Mouse (Mus musculus): ENCODE data around the gene Zdhhc18. TPM values are rescaled to one million over a fixed set of nuclear protein-coding genes. Genes with fewer than 3 reads are reported as not detected.
A peak's percentile ranks its signal among the peaks of the same experiment; 100 is the strongest.

The Zdhhc18 gene
- polyA plus RNA-seq (2016; fragmentation: Nextera tagmentation; extraction: Ambion mirVana): 2.8 and 4.6 TPM in 2 replicates

DNA sequence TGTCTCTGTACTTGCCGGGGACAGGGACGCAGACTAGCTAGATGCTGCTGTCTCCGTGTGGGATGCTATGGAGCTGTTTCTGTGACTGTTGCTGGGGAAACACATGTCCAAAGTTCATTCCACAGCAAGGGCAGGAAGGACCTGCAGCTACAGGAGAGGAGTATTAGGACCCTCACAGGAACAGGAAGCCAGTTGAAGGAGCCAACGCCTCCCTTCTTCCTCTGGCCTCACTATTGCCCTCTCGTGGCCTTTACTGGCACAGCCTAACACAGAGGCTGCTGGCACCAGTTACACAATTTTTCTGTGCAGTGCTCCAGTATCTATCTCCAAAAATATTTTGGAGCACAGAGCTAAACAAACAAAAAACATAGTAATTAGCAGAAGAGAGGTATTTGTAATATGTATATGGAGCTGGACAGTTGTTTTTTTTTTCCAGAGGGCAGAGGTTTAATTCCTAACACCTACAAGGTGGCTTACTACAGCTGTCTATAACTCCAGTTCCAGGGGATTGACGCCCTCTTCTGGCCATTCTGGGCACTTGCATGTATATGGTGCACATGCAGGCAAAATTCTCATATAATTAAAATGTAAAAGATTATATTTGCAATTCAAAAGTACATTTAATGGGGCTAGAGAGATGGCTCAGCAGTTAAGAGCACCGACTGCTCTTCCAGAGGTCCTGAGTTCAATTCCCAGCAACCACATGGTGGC, at the start of gene Zdhhc18:
TSS of gene Zdhhc18 (minus strand) at position 166 of the 711 bp plus-strand sequence.
- H3K4me3 ChIP-seq (replicated peaks): peak within 1 kb of the TSS; percentile 17; the same call in 1 of the 2 replicates
- 0 out of 2 replicates have a peak within 1 kb of the TSS, but pooled peaks have one; percentile 19 for H3K27ac ChIP-seq
- no peak within 1 kb of the TSS for H3K9ac ChIP-seq

DNA sequence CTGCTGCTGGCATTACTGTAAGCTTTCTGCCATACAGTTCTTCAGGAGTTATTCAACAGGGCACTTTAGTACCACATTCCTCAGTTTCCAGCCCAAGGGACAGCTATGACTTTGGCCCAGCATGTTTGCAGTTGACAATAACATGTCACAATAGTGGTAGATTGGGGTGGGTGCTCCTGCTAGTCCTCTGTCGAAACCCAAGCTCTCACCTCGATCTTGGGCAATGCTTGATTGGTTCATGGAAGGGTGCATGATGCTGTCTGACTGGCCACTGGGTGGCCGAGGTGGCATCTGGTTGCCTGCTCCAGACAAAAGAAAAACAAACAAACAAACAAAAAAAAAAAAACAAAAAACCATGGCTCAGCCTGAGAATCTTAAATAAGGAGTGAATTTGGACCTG, 45.4 kb upstream of the Zdhhc18 start:
- Histone ChIP-seq H3K4me2 (no peak overlapping the region), H3K36me3 (replicated peaks) (peaks cover 84% of the 10 kb centered on the region), H3K9ac (no peak overlapping the region), H3K27ac (no peak overlapping the region), H3K4me3 (replicated peaks) (no peak overlapping the region), H3K9me3 (no peaks in the 10 kb centered on the region), H3K4me1 (peaks cover 8% of the 10 kb centered on the region; the same call in 1 of the 2 replicates), H3K27me3 (no peaks in the 10 kb centered on the region)
- ATAC-seq (ENCODE audit: low FRiP score): no peak
- 82% methylated on average over 3 of the region's 3 CpGs for WGBS

More for the DNA sequence above, at the start of gene Zdhhc18:
- Histone ChIP-seq H3K4me2 (peak within 1 kb of the TSS; percentile 20), H3K27me3 (no peaks in the 10 kb centered on the region), H3K9me3 (0 out of 2 replicates have a peak, but pooled peaks cover 4% of the 10 kb centered on the region), H3K36me3 (replicated peaks) (no peaks in the 10 kb centered on the region), H3K4me1 (no peaks in the 10 kb centered on the region)
- WGBS: 43% methylated on average over 7 of the region's 7 CpGs
- no peak for ATAC-seq (ENCODE audit: low FRiP score)

DNA sequence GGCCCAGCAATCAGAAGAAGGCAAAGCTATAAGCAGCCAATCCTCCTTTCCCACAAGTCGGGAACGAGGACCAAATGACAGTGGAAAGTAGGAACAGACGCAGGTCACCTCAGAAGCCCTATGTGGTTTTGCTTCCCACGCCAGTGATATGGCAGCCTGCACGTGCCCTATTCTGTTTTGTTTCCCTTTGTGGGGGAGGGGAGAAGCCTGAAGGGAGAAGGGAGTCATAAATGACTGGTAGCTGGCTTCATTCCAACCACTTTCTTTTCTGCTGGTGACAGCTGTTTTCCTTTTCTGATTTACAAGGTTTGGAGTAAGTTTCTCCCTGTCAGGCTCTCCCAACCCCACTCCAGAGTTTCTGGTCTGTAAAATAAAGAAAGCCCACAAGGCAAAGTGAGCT, 40.3 kb upstream of the Zdhhc18 start:
- Histone ChIP-seq H3K9ac (no peak overlapping the region), H3K4me2 (no peak overlapping the region), H3K27me3 (no peaks in the 10 kb centered on the region), H3K27ac (no peak overlapping the region), H3K4me1 (peaks cover 8% of the 10 kb centered on the region; the same call in 1 of the 2 replicates), H3K9me3 (no peaks in the 10 kb centered on the region), H3K4me3 (replicated peaks) (no peak overlapping the region), H3K36me3 (replicated peaks) (peaks cover 100% of the 10 kb centered on the region)
- no peak for ATAC-seq (ENCODE audit: low FRiP score)
- 54% methylated on average over 5 of the region's 5 CpGs for whole genome bisulfite sequencing

DNA sequence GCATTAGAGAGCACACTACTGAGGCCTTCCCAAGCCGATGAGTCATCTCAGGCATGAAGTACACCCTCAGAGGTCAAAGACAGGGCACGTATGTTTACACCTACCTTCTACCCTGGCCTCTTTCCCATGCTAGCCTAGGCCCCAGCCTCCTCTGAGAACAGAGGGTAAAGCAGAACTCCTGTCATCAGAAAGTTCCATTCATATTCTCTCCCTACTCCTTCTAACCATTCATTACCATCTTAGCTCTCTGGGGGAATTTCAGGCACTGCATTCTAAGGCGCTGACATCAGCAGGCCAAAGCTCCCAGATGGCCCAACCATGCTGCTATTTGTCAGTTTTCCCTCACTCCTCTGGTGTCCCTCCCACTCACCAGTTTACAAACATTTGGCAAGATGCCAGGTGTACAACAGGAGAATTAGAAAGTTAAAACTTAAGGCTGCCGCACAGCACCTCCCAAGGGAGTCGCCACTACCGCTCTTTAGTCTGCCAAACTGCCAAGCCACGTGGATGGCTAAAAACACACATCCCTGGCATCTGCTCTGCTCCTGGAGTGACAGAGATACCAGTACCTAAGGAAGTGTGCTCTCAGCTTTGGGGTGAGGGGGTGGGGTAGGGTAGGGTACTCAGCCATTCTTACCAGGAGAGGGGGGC, 38.6 kb upstream of the Zdhhc18 start:
- no peak overlapping the region for H3K4me3 ChIP-seq (replicated peaks)
- no peak overlapping the region for H3K9ac ChIP-seq
- H3K9me3 ChIP-seq: no peaks in the 10 kb centered on the region
- ATAC-seq (ENCODE audit: low FRiP score): no peak
- peaks cover 100% of the 10 kb centered on the region for H3K36me3 ChIP-seq (replicated peaks)
- H3K4me1 ChIP-seq: peaks cover 8% of the 10 kb centered on the region; the same call in 1 of the 2 replicates
- H3K27me3 ChIP-seq: no peaks in the 10 kb centered on the region
- peak overlapping the region; percentile 5; the same call in 1 of the 2 replicates for H3K27ac ChIP-seq
- no peak overlapping the region for H3K4me2 ChIP-seq
- WGBS: 84% methylated on average over 7 of the region's 7 CpGs

DNA sequence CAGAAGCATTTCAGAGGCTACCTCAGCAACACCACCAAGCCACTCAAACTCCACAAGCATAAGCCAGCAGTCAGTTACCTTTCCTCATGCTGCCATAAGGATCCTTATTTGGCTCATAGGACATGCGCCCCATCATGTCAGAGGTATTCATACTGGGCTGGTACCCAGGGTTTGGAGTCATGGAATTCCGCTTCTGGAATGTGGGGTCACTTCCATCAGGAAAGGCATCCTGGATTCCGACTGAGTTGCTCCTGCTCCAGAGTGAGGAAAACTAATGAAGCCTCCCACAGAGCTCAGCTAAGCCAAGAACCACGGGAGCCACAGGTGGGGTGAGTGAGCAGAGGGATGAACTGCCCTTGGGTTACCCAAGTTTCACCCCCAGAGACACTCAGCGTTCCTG, 37.2 kb upstream of the Zdhhc18 start:
- Histone ChIP-seq H3K27ac (no peak overlapping the region), H3K27me3 (no peaks in the 10 kb centered on the region), H3K36me3 (replicated peaks) (peaks cover 100% of the 10 kb centered on the region), H3K4me3 (replicated peaks) (no peak overlapping the region), H3K9me3 (no peaks in the 10 kb centered on the region), H3K4me1 (peaks cover 8% of the 10 kb centered on the region; the same call in 1 of the 2 replicates), H3K4me2 (no peak overlapping the region), H3K9ac (no peak overlapping the region)
- 89% methylated on average over 5 of the region's 5 CpGs for WGBS
- no peak for ATAC-seq (ENCODE audit: low FRiP score)

DNA sequence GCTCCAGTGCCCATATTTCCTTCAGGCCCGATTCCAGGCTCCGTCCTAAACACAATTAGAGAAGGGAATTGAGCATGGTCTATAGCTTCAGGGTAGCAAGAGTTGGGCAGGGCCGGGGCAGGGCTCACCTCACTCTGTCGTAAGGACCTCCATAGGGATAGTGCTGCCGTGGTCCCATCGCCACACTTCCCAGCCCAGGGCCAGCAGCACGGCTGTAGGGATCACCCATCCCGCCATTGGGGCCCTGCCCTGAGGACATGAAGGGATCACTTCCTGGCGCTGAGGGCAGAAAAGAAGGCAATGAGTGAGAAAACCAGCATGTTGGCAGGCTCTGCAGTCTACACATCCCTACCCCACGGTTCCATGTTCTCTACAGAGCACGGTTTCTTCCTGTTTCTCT, 36.6 kb upstream of the Zdhhc18 start:
- H3K36me3 ChIP-seq (replicated peaks): peaks cover 100% of the 10 kb centered on the region
- no peak overlapping the region for H3K4me3 ChIP-seq (replicated peaks)
- WGBS: 94% methylated on average over 11 of the region's 11 CpGs
- ATAC-seq (ENCODE audit: low FRiP score): no peak
- no peak overlapping the region for H3K9ac ChIP-seq
- no peaks in the 10 kb centered on the region for H3K9me3 ChIP-seq
- H3K4me2 ChIP-seq: no peak overlapping the region
- H3K27ac ChIP-seq: no peak overlapping the region
- H3K4me1 ChIP-seq: peaks cover 8% of the 10 kb centered on the region; the same call in 1 of the 2 replicates
- H3K27me3 ChIP-seq: no peaks in the 10 kb centered on the region

DNA sequence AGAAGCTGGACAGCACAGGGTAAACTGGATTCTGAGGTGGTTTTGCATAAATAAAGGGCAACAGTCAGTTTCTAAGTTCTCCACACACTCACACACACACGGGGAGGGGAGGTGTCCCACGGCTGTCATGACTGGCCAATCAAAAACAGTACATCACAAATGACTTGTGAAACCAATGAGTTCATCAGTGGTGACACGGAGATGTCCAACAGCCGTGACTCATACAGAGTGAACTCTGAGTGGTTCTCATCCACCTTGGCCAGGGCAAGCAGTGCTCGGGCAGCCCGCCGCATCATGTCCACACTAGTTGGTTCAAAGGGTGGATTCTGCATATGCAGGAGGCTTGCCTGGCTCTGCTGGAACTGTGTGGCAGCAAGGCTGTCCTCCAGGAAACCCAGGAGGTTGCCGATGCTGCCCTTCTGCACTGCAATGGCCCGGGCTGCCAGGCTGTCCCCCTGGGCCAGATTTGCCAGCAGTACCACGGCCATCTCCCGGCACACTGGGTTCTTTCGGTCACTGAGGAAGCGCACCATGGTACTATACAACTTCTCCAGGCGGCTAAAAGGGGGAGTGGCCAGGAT, 30.3 kb upstream of the Zdhhc18 start:
- WGBS: 88% methylated on average over 14 of the region's 14 CpGs
- Histone ChIP-seq H3K36me3 (replicated peaks) (peaks cover 68% of the 10 kb centered on the region), H3K4me2 (no peak overlapping the region), H3K27me3 (no peaks in the 10 kb centered on the region), H3K9ac (no peak overlapping the region), H3K4me1 (peaks cover 25% of the 10 kb centered on the region), H3K4me3 (replicated peaks) (no peak overlapping the region), H3K9me3 (no peaks in the 10 kb centered on the region), H3K27ac (no peak overlapping the region)
- ATAC-seq (ENCODE audit: low FRiP score): no peak

DNA sequence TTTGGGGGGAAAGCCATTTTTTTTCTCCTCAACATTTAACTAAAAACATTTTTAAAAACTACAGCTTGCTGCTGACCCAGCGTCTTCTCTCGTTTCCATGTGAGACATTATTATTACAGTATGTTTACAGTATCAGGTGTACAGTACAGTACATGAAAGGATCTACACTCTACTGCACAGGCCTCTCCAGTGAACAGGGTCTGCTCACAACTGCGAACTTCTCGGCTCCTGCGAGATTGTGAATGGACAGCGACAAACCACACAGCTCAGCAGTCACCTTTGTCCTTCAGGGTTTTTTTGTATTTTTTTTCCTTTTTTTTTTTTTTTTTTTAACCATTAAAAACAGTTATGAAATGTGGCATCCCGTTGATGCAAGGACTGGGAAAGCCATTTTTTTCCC, 29.7 kb upstream of the Zdhhc18 start:
- H3K36me3 ChIP-seq (replicated peaks): peaks cover 61% of the 10 kb centered on the region
- peaks cover 31% of the 10 kb centered on the region for H3K4me1 ChIP-seq
- H3K4me2 ChIP-seq: no peak overlapping the region
- 89% methylated on average over 7 of the region's 7 CpGs for WGBS
- no peaks in the 10 kb centered on the region for H3K9me3 ChIP-seq
- H3K27ac ChIP-seq: no peak overlapping the region
- H3K9ac ChIP-seq: no peak overlapping the region
- no peak for ATAC-seq (ENCODE audit: low FRiP score)
- H3K4me3 ChIP-seq (replicated peaks): no peak overlapping the region
- H3K27me3 ChIP-seq: no peaks in the 10 kb centered on the region

DNA sequence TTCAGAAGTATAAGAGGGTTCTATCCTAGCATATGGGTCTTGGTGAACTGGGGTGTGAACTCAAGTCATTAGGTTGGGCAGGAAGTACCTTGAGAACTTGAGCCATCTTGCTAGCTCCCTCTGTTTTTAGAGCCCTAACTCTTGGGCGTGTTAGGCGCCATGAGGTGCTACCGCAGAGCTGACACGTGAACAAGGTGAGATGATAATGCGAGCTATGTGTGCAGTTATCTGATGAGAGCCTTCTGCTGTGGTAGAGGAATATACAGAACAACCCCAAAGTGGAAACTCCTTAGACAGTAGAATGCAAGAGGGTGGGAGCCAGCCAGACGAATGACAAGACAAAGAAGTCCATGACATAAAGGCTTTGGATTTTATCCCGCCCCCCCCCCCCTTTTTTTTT, 27.3 kb upstream of the Zdhhc18 start:
- peaks cover 49% of the 10 kb centered on the region for H3K4me1 ChIP-seq
- no peak overlapping the region for H3K4me2 ChIP-seq
- 76% methylated on average over 7 of the region's 7 CpGs for WGBS
- no peaks in the 10 kb centered on the region for H3K27me3 ChIP-seq
- H3K36me3 ChIP-seq (replicated peaks): peaks cover 38% of the 10 kb centered on the region
- peak overlapping the region; percentile 84; the same call in 1 of the 2 replicates for H3K27ac ChIP-seq
- H3K9me3 ChIP-seq: no peaks in the 10 kb centered on the region
- no peak for ATAC-seq (ENCODE audit: low FRiP score)
- no peak overlapping the region for H3K4me3 ChIP-seq (replicated peaks)
- no peak overlapping the region for H3K9ac ChIP-seq

DNA sequence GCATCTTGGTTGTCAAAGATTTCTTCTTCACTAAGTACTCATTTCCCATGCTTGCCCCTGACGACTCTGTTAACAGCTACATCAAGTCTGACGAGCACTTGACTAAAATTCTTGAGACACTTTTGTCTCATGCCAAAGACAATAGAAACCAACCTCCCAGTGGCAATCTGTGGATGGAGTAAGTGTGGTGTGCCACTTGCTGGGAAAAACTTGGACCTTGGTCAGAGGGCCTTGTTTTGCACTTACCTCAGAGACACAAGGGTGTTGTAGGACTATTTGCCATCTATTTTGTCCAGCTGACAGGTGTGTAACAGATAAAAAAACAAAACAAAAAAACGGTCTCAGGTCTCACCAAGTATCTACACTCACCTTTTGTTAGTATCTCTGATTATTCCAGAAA, 26.2 kb upstream of the Zdhhc18 start:
- peaks cover 56% of the 10 kb centered on the region for H3K4me1 ChIP-seq
- 25% methylated on average over 3 of the region's 3 CpGs for WGBS
- H3K27me3 ChIP-seq: no peaks in the 10 kb centered on the region

DNA sequence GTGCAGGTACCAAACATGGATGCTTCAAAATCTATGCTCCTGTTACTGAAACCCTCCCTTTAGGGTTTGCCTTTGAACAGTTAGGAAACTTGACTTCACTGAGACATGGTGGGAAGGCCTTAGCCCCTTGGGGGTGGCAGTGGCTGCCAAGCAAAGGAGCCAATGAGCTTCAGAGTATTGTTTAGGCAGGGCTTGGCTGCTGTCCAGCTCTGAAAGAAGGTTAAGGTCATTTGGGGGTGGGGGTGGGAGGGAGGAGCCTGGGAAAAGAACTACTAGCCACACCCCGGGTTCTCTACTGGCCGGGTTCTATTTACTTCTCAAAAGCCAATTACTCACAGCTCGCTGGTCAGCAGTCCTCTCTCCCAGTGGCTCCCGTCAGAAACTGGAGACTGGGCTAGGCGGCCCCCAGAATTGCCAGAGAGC, 25.7 kb upstream of the Zdhhc18 start:
- H3K4me3 ChIP-seq (replicated peaks): no peak overlapping the region
- H3K9ac ChIP-seq: no peak overlapping the region
- peak overlapping the region; percentile 19 for H3K4me2 ChIP-seq
- H3K4me1 ChIP-seq: peaks cover 61% of the 10 kb centered on the region
- no peaks in the 10 kb centered on the region for H3K9me3 ChIP-seq
- peak; percentile 62; the same call in 1 of the 2 replicates for ATAC-seq (ENCODE audit: low FRiP score)
- peaks cover 21% of the 10 kb centered on the region for H3K36me3 ChIP-seq (replicated peaks)
- no peaks in the 10 kb centered on the region for H3K27me3 ChIP-seq
- WGBS: 0% methylated on average over 5 of the region's 5 CpGs
- peak overlapping the region; percentile 84 for H3K27ac ChIP-seq

More for the DNA sequence above, 26.2 kb upstream of the Zdhhc18 start:
- Histone ChIP-seq H3K9ac (0 out of 2 replicates have a peak overlapping the region, but pooled peaks have one; percentile 12), H3K36me3 (replicated peaks) (peaks cover 27% of the 10 kb centered on the region), H3K4me2 (peak overlapping the region; percentile 19; the same call in 1 of the 2 replicates), H3K9me3 (no peaks in the 10 kb centered on the region), H3K4me3 (replicated peaks) (no peak overlapping the region), H3K27ac (peak overlapping the region; percentile 84)
- no peak for ATAC-seq (ENCODE audit: low FRiP score)

DNA sequence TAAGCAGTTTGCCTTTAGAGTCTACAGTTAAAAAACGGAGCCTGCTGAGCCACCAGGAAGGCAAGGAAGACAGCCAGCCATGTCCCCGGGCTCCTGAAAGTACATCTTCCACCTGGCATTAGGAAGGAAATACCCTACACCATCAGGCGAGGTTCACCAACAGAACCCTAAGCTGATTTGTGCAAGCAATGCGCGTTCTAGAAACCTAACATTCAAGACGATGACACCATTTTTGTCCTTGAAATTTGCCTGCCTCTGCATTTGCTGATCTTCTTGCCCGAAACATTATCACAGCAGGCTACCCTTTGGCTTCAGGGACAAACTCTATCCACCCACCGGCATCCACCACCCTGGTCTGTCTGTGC, 24.4 kb upstream of the Zdhhc18 start:
- WGBS: 79% methylated on average over 8 of the region's 8 CpGs
- Histone ChIP-seq H3K9me3 (no peaks in the 10 kb centered on the region), H3K4me2 (no peak overlapping the region), H3K27ac (0 out of 2 replicates have a peak overlapping the region, but pooled peaks have one; percentile 59), H3K4me1 (peaks cover 65% of the 10 kb centered on the region), H3K27me3 (no peaks in the 10 kb centered on the region), H3K4me3 (replicated peaks) (no peak overlapping the region), H3K36me3 (replicated peaks) (peaks cover 9% of the 10 kb centered on the region), H3K9ac (no peak overlapping the region)
- ATAC-seq (ENCODE audit: low FRiP score): no peak
